Mouse (Mus musculus) neural tube, embryonic 12.5 days (tissue): ENCODE data around the gene Lrrc28. TPM values are rescaled to one million over a fixed set of nuclear protein-coding genes. Genes with fewer than 3 reads are reported as not detected.

ENCODE experiments used
- ATAC-seq: fragments of 200-750 bp; cut with Nextera tagmentation; 2 replicates; pipeline ENCODE4 v1.8.0; 2017; ENCODE audit warnings: low read depth, mild to moderate bottlenecking, moderate TSS enrichment, moderate library complexity; ENCODE audit not compliant: low FRiP score
- H3K27ac ChIP-seq: fragments of 300-500 bp; sonication (generic); 2 replicates; pipeline ENCODE4 v1.5.1; 2016
- H3K27me3 ChIP-seq: fragments of 300-500 bp; sonication (generic); replicated peaks from 2 replicates; pipeline ENCODE4 v1.6.1; 2016; ENCODE audit warnings: mild to moderate bottlenecking
- H3K36me3 ChIP-seq: fragments of 300-500 bp; sonication (generic); 2 replicates; pipeline ENCODE4 v1.6.1; 2016; ENCODE audit warnings: mild to moderate bottlenecking
- H3K4me1 ChIP-seq: fragments of 300-500 bp; sonication (generic); 2 replicates; pipeline ENCODE4 v1.6.1; 2016
- H3K4me2 ChIP-seq: fragments of 300-500 bp; sonication (generic); replicated peaks from 2 replicates; pipeline ENCODE4 v1.6.1; 2016; ENCODE audit warnings: mild to moderate bottlenecking
- H3K4me3 ChIP-seq: fragments of 300-500 bp; sonication (generic); 2 replicates; pipeline ENCODE4 v1.5.1; 2016
- H3K9ac ChIP-seq: fragments of 300-500 bp; sonication (generic); 2 replicates; pipeline ENCODE4 v1.6.1; 2016; ENCODE audit warnings: mild to moderate bottlenecking
- H3K9me3 ChIP-seq: fragments of 300-500 bp; sonication (generic); 2 replicates; pipeline ENCODE4 v1.6.1; 2016; ENCODE audit warnings: mild to moderate bottlenecking
- WGBS: fragments of 180-500 bp; shearing (Covaris S2); methylation state at CpG from one replicate; pipeline ENCODE4 v1.1.7; 2016; 5-methylcytosine and 5-hydroxymethylcytosine counted together
- polyA plus RNA-seq: library from polyadenylated mRNA; unstranded; fragments of >200 nt; fragmentation: Nextera tagmentation; extraction: Ambion mirVana; gene quantifications from 2 replicates; pipeline ENCODE4 v1.2.1, GENCODE M21; 2016

Lrrc28 gene
- polyA plus RNA-seq: 35.2 and 35.6 TPM in 2 replicates

DNA sequence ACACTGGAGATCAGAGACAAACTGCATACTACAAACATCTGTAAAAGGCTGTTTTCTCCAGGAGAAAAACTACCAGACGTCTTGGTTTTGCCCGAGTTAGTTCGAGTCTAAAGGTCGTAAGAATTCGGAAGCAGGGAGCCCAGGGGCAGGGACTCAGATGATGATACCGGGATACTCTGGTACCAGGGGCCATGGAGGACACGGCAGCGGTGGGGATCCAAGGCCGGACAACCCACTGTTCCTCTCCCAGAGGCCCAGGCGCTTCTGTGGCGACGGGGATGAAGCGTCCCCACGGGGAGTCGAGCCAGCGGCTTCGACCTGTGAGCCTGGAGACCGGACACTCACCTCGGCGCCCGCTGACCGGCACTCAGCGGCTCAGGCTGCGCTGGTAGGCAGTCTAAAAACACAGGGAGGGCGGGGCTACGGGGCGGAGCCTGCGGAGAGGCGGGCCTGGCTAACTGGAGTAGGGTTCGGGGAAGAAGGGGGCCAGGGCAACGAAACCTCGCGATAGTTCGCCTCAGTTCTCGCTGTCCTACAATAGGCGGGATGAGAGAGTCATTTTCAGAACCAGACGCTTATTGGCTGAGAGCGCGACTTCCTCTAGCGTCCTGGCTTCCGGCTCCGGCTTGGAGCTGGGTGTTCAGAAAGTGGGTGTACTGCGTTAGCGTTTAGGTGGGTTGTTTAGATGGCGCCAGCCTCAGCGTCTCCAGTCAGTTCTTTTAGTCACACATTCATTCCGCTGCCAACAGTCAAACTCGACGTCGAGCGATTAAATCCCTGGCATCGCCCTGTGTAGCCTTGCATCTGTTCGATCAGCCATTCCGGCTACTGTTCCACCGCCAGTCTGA lies at the start of gene Lrrc28:
TSS of gene Lrrc28 (minus strand) at position 436 of the 848 bp plus-strand sequence.
- under 1% methylated on average over 55 of the region's 55 CpGs for WGBS
- peak within 1 kb of the TSS; percentile 64 for H3K4me3 ChIP-seq
- peak; percentile 98 for ATAC-seq
- H3K27ac ChIP-seq: peak within 1 kb of the TSS; percentile 72
- H3K4me1 ChIP-seq: peaks cover 25% of the 10 kb centered on the region
- H3K4me2 ChIP-seq: peak within 1 kb of the TSS; percentile 60
- no peaks in the 10 kb centered on the region for H3K9me3 ChIP-seq
- peaks cover 9% of the 10 kb centered on the region; the same call in 1 of the 2 replicates for H3K36me3 ChIP-seq
- H3K9ac ChIP-seq: peak within 1 kb of the TSS; percentile 75
- no peaks in the 10 kb centered on the region for H3K27me3 ChIP-seq

DNA sequence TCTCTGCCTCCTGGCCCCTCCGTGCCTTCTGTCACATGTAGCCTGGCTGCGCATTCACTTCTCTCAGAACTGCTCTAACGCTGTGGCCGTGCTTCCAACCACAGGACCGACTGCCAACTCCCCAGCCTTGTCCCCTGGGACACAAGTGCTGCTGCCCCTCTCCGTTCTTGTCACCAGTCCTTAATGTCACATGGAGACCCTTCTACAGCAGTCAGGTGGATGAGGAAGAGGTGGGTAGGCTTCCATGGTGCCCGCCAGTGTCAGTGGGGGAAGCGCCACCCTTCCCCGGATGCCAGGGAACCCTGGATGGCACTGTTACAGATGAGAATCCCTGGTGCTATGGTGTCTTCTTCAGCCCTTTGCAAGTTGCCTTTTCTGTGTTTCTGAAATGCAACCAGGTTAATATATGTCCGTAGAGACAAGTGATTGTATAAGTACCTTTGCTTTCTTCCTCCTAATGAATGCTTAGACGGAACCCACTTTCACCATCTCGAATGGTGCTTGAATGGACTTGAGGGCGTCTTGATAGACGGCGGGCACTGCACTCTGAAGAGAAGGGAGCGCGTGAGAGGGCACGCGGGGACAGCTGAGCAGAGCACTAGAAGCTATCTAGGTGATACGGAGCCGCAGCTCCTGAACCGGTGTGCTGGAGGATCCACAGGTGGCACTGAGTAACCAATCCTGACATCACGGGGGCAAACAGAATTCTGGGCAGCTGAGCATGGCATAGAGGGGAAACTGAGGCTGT lies 47.9 kb upstream of the Lrrc28 start:
- H3K9ac ChIP-seq: no peak overlapping the region
- H3K4me3 ChIP-seq: no peak overlapping the region
- 92% methylated on average over 23 of the region's 23 CpGs for WGBS
- no peak for ATAC-seq
- H3K27ac ChIP-seq: no peak overlapping the region
- H3K9me3 ChIP-seq: no peaks in the 10 kb centered on the region
- H3K36me3 ChIP-seq: no peaks in the 10 kb centered on the region
- no peaks in the 10 kb centered on the region for H3K4me1 ChIP-seq
- H3K4me2 ChIP-seq: no peak overlapping the region
- no peaks in the 10 kb centered on the region for H3K27me3 ChIP-seq

DNA sequence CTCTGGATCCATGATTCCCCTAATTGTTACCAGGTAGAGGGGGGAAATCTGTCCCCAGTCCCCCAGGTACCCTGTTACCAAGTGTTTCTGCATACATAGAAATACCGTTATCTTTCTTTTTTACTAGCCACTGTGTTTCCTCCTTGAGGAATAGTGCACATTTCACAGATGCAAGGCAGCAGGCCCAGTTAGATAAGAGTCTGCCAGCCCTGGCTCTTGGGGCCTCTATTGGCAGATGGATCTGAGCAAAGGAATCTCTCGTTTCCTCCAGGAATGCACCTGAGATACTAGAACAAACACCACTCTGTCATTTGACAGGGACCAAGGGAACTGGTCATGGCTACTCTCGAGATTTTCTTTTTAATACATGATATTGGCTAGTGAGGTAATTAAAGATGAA lies 47.1 kb upstream of the Lrrc28 start:
- no peaks in the 10 kb centered on the region for H3K4me1 ChIP-seq
- no peak overlapping the region for H3K4me2 ChIP-seq
- WGBS: 85% methylated on average over 3 of the region's 3 CpGs
- H3K27ac ChIP-seq: no peak overlapping the region
- no peaks in the 10 kb centered on the region for H3K27me3 ChIP-seq
- ATAC-seq: no peak
- no peak overlapping the region for H3K4me3 ChIP-seq
- no peaks in the 10 kb centered on the region for H3K36me3 ChIP-seq
- H3K9me3 ChIP-seq: no peaks in the 10 kb centered on the region
- no peak overlapping the region for H3K9ac ChIP-seq

DNA sequence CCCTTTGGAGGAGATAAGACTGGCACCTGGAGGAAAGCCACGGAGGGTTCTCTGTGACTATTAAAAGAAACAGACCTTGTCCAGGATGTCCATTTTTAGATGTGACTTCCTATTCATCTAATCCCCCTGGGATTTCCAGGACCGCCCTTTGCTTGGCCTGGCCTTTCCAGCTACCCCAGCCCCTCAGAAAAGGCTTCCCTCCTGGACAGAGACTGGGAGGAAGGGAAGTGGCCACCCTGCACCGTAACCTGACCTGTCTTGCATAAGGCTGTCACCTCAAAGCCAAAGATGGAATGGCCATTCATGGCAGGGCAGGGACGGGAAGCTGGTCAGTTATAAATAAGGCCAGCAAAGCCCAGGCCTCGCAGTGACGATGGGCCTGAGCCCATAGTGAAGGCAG lies 46.0 kb upstream of the Lrrc28 start:
- H3K4me3 ChIP-seq: no peak overlapping the region
- H3K9ac ChIP-seq: no peak overlapping the region
- no peaks in the 10 kb centered on the region for H3K27me3 ChIP-seq
- ATAC-seq: no peak
- H3K9me3 ChIP-seq: no peaks in the 10 kb centered on the region
- no peaks in the 10 kb centered on the region for H3K4me1 ChIP-seq
- no peak overlapping the region for H3K4me2 ChIP-seq
- no peak overlapping the region for H3K27ac ChIP-seq
- no peaks in the 10 kb centered on the region for H3K36me3 ChIP-seq
- 76% methylated on average over 6 of the region's 6 CpGs for WGBS

DNA sequence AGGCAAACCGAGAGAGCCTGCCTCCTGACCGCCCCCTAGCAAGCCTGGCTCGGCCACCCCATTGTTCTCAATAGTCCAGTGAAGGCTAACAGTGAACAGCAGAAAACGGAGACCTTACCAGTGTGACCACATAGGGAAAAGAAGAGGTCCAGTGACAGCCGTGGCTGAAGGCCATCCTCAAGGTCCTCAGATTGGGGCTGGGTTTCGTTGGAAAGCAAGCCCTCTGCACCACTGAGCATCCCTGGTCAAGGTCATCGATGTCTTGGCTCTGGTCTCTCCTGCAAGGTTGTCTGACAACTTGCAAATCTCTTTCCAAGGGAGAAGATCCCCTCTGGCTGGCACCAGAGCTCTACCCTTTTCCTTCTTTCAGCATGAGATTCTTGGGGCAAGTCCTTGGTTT lies 44.7 kb upstream of the Lrrc28 start:
- 87% methylated on average over 7 of the region's 7 CpGs for WGBS
- ATAC-seq: no peak
- Histone ChIP-seq H3K27me3 (no peaks in the 10 kb centered on the region), H3K9ac (no peak overlapping the region), H3K9me3 (no peaks in the 10 kb centered on the region), H3K36me3 (peaks cover 4% of the 10 kb centered on the region; the same call in 1 of the 2 replicates), H3K4me3 (no peak overlapping the region), H3K27ac (no peak overlapping the region), H3K4me2 (no peak overlapping the region), H3K4me1 (no peaks in the 10 kb centered on the region)

DNA sequence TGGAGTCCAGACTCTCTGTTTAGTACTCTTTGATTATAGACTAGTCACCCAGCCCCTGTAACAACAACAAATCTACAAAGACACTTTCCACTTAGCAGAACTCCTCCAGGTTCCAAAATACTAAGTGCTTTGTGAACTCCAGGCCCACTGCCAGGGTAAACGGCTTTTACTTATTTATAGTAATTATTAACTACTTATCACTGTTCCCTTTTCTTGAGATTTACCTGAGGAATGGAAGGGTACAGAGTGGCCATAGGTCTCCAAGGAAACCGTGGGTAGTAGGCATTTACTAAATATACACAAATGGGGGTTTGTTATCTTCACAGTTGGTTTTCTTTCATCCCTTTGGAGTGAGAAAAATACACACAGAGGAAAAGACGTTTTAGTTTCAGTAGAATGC lies 43.2 kb upstream of the Lrrc28 start:
- Histone ChIP-seq H3K27ac (no peak overlapping the region), H3K9ac (no peak overlapping the region), H3K4me1 (no peaks in the 10 kb centered on the region), H3K9me3 (no peaks in the 10 kb centered on the region), H3K4me2 (no peak overlapping the region), H3K36me3 (peaks cover 4% of the 10 kb centered on the region; the same call in 1 of the 2 replicates), H3K27me3 (no peaks in the 10 kb centered on the region), H3K4me3 (no peak overlapping the region)
- WGBS: 56% methylated on average over 3 of the region's 3 CpGs
- no peak for ATAC-seq

DNA sequence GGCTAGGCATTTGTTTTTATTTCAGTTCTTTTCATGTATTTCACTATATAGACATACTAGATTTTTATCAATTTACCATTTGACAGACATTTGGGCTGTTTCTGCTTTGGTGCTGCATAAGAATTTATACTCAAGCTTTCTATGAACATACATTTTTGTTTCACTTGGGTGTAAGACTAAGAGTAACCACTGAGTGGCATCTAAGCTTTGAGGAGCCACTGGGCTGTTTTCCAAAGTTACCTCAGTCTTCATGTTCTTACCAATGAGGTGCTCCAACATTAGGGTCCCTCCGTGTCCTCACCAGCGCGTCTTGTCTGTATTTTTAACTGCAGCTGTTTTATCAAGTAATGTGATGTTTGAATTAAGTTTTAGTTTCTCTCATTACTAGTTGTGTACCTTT lies 41.5 kb upstream of the Lrrc28 start:
- H3K9me3 ChIP-seq: no peaks in the 10 kb centered on the region
- no peak overlapping the region for H3K9ac ChIP-seq
- H3K27me3 ChIP-seq: no peaks in the 10 kb centered on the region
- H3K4me1 ChIP-seq: no peaks in the 10 kb centered on the region
- no peak overlapping the region for H3K4me3 ChIP-seq
- H3K36me3 ChIP-seq: peaks cover 4% of the 10 kb centered on the region; the same call in 1 of the 2 replicates
- no peak for ATAC-seq
- H3K27ac ChIP-seq: no peak overlapping the region
- H3K4me2 ChIP-seq: no peak overlapping the region
- WGBS: 99% methylated on average over 3 of the region's 3 CpGs

DNA sequence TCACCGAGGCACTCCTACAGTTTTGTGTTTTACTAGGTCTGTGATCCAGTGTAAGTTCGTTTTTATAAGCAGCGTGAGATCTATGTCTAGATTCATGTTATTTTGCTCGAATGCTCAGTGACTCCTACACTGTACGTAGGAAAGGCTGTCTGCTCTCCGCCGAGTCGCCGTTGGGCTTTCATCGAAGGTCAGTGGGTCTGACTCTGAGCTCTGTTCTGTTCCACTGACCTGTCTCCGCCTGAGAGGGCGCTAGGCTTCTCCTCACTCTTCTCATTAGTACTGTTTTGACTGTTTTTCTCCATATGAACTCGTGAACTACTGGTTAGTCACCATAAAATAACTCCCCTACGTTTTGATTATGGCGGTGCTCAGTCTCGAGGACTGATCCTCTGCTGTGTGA lies 37.9 kb upstream of the Lrrc28 start:
- 91% methylated on average over 16 of the region's 16 CpGs for WGBS
- Histone ChIP-seq H3K36me3 (peaks cover 7% of the 10 kb centered on the region; the same call in 1 of the 2 replicates), H3K27ac (no peak overlapping the region), H3K4me2 (no peak overlapping the region), H3K9ac (no peak overlapping the region), H3K27me3 (no peaks in the 10 kb centered on the region), H3K4me3 (no peak overlapping the region), H3K9me3 (no peaks in the 10 kb centered on the region), H3K4me1 (no peaks in the 10 kb centered on the region)
- ATAC-seq: no peak

DNA sequence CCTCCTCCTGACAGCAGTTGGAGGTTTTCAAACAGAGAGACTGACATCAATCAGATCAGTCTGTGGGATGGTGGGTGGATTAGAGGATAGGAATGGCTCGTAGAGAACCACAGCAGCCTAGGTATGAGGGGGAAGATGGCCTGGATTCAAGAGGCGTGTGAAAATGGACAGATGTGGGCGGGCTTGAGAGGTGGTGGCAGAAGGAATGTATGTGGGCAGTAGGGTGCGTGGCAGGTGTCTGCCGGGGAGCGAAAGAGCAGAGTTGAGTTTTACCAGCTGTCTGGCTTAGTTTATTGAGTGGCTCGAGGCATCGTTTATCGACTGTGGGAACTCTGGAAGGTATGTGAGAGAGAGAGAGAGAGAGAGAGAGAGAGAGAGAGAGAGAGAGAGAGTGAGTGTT lies 36.0 kb upstream of the Lrrc28 start:
- H3K27me3 ChIP-seq: no peaks in the 10 kb centered on the region
- WGBS: 88% methylated on average over 9 of the region's 9 CpGs
- no peak for ATAC-seq
- H3K4me1 ChIP-seq: no peaks in the 10 kb centered on the region
- no peak overlapping the region for H3K9ac ChIP-seq
- no peak overlapping the region for H3K4me3 ChIP-seq
- no peak overlapping the region for H3K27ac ChIP-seq
- no peaks in the 10 kb centered on the region for H3K9me3 ChIP-seq
- H3K4me2 ChIP-seq: no peak overlapping the region
- H3K36me3 ChIP-seq: peaks cover 7% of the 10 kb centered on the region; the same call in 1 of the 2 replicates

DNA sequence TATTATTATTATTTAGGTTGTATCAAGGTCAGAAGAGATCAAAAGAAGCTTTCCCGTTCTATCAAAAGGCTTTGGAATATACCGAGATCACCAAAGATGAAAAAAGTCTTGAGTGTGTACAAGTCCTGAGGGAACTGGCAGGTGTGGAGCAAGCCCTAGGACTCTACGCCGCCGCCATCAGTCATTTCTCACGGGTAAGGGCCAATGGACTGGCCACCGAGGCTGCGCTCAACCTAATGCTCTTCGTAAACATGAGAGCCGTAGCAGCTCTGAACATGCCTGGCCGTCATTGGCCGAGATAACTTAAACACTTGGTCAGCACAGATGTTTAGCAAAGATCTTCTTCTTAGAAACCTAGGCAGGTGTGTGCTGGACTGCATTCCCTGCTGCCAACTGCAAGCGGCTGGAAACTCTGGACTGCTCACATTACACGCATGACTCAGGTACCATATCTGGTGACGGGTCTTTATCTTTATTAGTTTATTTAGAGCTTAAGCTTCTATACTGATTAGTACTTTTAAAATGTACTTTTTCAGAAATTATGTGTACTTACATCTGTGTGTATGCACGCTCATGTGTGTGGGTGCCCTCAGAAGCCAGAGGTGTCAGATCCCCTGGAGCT lies 33.9 kb upstream of the Lrrc28 start:
- no peak overlapping the region for H3K27ac ChIP-seq
- ATAC-seq: no peak
- peaks cover 4% of the 10 kb centered on the region; the same call in 1 of the 2 replicates for H3K36me3 ChIP-seq
- no peaks in the 10 kb centered on the region for H3K4me1 ChIP-seq
- WGBS: 96% methylated on average over 16 of the region's 16 CpGs
- H3K9me3 ChIP-seq: no peaks in the 10 kb centered on the region
- H3K9ac ChIP-seq: no peak overlapping the region
- H3K4me3 ChIP-seq: no peak overlapping the region
- H3K27me3 ChIP-seq: no peaks in the 10 kb centered on the region
- no peak overlapping the region for H3K4me2 ChIP-seq

DNA sequence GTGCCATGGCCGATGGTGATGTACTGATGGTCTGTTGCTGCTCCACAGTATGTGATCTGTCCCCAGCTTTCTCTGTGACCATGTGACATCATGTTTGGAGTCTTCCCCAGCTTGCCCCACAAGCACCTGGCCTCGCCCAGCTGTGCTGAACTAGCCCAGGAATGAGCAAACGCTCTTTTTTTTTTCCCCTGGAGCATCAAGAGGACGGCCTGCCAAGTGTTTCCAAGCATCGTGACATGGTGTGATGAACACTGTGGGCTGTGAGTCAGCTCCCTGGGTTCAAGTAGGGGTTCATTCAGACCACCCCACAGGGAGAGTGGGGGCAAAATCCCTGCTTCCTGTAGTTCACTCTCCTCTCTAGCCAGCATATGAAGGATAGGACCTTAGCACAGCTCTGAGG lies 28.6 kb upstream of the Lrrc28 start:
- WGBS: 90% methylated on average over 5 of the region's 5 CpGs

DNA sequence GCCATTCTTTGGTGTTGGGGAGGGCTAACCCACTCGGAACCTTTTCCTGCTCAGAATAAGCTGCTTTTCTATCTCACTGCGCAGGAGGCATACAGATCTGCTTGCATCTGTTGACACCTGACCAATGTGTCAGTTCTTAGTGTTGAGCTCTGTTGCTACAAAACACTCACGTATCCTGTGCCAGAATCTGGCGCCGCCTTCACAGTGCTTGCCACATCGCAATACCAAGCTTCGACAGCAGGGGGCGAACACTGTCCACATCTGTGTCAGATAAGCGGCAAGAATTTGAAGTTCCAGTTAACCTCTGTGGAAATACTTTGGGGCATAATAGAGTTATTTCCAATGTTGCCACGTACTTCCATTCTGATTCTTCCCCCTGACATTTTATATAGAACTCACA lies 27.6 kb upstream of the Lrrc28 start:
- no peak for ATAC-seq
- WGBS: 15% methylated on average over 10 of the region's 10 CpGs
- H3K9me3 ChIP-seq: no peaks in the 10 kb centered on the region

More for the DNA sequence above, 28.6 kb upstream of the Lrrc28 start:
- no peak overlapping the region for H3K4me3 ChIP-seq
- no peak for ATAC-seq
- no peaks in the 10 kb centered on the region for H3K9me3 ChIP-seq
- H3K27me3 ChIP-seq: no peaks in the 10 kb centered on the region
- peaks cover 15% of the 10 kb centered on the region for H3K36me3 ChIP-seq
- H3K9ac ChIP-seq: no peak overlapping the region
- H3K4me2 ChIP-seq: no peak overlapping the region
- H3K4me1 ChIP-seq: no peaks in the 10 kb centered on the region
- H3K27ac ChIP-seq: no peak overlapping the region

More for the DNA sequence above, 27.6 kb upstream of the Lrrc28 start:
- no peak overlapping the region for H3K9ac ChIP-seq
- no peak overlapping the region for H3K4me3 ChIP-seq
- H3K27me3 ChIP-seq: no peaks in the 10 kb centered on the region
- H3K36me3 ChIP-seq: peaks cover 19% of the 10 kb centered on the region
- H3K4me1 ChIP-seq: no peaks in the 10 kb centered on the region
- no peak overlapping the region for H3K4me2 ChIP-seq
- H3K27ac ChIP-seq: no peak overlapping the region
